Mouse (Mus musculus) olfactory bulb, adult 2 months (tissue): ENCODE measurements around the gene Plcg1. TPM values are rescaled to one million over a fixed set of nuclear protein-coding genes. Genes with fewer than 3 reads are reported as not detected.

Experiments
- H3K27ac ChIP-seq: fragments of 200-500 bp; 2 replicates; pipeline ENCODE4 v1.5.1; 2012; ENCODE audit warnings: low read depth, low read length; ENCODE audit not compliant: insufficient read depth
- H3K4me1 ChIP-seq: fragments of 200-500 bp; 2 replicates; pipeline ENCODE4 v1.6.1; 2012; ENCODE audit warnings: low read length; ENCODE audit not compliant: control insufficient read depth, insufficient read depth
- H3K4me3 ChIP-seq: fragments of 200-500 bp; 2 replicates; pipeline ENCODE4 v1.5.1; 2012; ENCODE audit warnings: mild to moderate bottlenecking, low read depth, low read length, moderate library complexity; ENCODE audit not compliant: insufficient read depth
- CTCF ChIP-seq: fragments of 200-500 bp; IDR thresholded peaks from 2 replicates; pipeline ENCODE4 v1.5.1; 2012; ENCODE audit warnings: low read depth, mild to moderate bottlenecking, low read length, moderate library complexity; ENCODE audit not compliant: insufficient read depth
- POLR2A ChIP-seq: fragments of 200-500 bp; IDR thresholded peaks from 2 replicates; pipeline ENCODE4 v1.6.1; 2012; ENCODE audit warnings: mild to moderate bottlenecking, low read depth, low read length, moderate library complexity; ENCODE audit not compliant: insufficient read depth
- WGBS: fragments of 180-500 bp; shearing (Covaris S2); methylation state at CpG from one replicate; pipeline ENCODE4 v1.1.7; 2018; 5-methylcytosine and 5-hydroxymethylcytosine counted together
- polyA plus RNA-seq: library from polyadenylated mRNA; stranded (reverse); fragments of >200 nt; gene quantifications from 2 replicates; pipeline ENCODE4 v1.2.4, GENCODE M21; 2012; ENCODE audit warnings: low replicate concordance; ENCODE audit not compliant: missing spikeins, insufficient read depth, insufficient read length

Gene Plcg1
- polyA plus RNA-seq, 1 experiment: 164 TPM

DNA sequence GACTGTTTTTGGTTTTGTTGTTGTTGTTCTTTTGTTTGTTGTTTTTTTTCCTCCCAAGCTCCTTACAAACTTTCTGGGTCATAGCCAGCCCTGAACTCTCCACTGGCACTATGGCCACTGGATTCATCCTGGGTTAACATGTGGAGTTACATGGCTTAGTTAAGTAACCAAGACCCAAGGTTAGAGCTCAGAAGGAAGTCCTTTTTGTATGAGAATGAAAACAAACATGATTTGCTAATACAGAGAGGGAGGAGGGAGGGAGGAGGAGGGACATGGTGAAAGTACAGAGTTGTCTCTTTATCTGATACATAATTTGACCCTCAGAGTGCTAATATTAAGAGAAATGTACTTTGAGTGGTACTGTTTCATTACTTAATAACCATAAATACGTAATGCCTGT is 67.1 kb downstream of the Plcg1 start:
- Histone ChIP-seq H3K4me1 (peaks cover 3% of the 10 kb centered on the region; the same call in 1 of the 2 replicates), H3K27ac (no peak overlapping the region), H3K4me3 (no peak overlapping the region)
- 93% methylated on average over 1 of the region's 1 CpGs for WGBS
- TF ChIP-seq CTCF (no peak), POLR2A (no peak)

- WGBS: 95% methylated on average over 1 of the region's 1 CpGs
- TF ChIP-seq POLR2A (no peak), CTCF (no peak)
- H3K4me1 ChIP-seq: peaks cover 5% of the 10 kb centered on the region; the same call in 1 of the 2 replicates
- H3K4me3 ChIP-seq: no peak overlapping the region
- H3K27ac ChIP-seq: no peak overlapping the region
Observed at GRCm38 (mm10) chr2:160800967-160801366, 69.9 kb downstream of the Plcg1 start.

DNA sequence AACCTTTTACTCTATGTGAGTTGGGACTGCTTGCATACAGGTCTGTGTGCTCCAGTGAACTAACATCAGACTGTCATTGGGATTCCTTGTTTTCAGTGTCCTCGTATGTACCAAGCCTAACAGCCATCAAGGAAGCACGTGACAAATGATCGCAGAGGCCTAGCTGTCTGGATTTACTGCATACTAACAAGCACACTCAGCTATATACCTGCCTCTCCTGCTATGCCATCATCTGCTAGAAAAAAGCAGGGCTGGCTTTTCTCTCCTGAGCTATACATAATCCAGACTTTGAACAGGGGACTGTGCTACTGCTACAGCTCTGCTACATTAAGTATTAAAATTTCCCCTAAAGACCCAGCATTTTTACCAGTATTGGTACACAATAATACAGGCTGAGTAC is 71.2 kb downstream of the Plcg1 start:
- H3K4me1 ChIP-seq: 0 out of 2 replicates have a peak, but pooled peaks cover 2% of the 10 kb centered on the region
- 96% methylated on average over 3 of the region's 3 CpGs for WGBS
- H3K4me3 ChIP-seq: no peak overlapping the region
- no peak overlapping the region for H3K27ac ChIP-seq
- TF ChIP-seq POLR2A: no peak

DNA sequence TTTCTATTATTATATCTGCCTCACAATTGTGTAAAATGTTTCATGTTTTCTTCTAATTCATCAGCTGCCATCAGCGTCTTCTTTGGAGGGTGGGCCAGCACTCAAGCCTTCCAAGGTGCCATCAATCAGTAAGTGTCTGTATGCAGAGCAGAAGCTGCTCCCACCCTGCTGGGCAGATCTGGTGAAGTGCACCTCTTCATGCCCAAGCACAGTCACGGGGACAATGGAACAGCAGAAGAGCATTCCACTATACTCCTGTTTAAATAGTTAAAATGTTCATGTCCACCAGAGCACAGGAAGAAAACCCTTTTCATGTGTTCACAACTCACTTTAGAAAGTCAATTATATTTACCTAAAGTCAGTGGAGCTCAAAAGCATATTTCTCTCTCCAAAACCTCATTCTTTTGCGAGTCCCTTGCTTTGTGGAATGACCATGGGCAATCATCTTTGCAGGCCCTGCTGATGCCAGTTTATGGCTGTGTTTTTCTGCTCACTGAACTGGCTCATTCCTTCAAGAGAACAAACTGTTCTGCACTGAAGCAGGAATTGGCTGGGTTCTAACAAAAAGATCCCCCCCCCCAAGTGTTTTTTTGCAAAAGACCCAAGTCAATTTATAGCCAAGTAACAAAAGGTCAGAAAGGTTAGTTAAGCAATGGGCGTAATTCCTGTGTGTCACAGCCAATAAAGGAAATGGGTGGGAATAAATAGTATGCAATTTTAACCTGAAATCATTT is 73.9 kb downstream of the Plcg1 start:
- H3K27ac ChIP-seq: peak overlapping the region; percentile 94
- 0 out of 2 replicates have a peak, but pooled peaks cover 2% of the 10 kb centered on the region for H3K4me1 ChIP-seq
- no peak overlapping the region for H3K4me3 ChIP-seq
- 61% methylated on average over 4 of the region's 4 CpGs for WGBS
- no peak for TF ChIP-seq CTCF
- no peak for TF ChIP-seq POLR2A

- 42% methylated on average over 3 of the region's 3 CpGs for WGBS
- TF ChIP-seq POLR2A (no peak), CTCF (no peak)
- no peak overlapping the region for H3K4me3 ChIP-seq
- H3K4me1 ChIP-seq: 0 out of 2 replicates have a peak, but pooled peaks cover 2% of the 10 kb centered on the region
- peak overlapping the region; percentile 50; the same call in 1 of the 2 replicates for H3K27ac ChIP-seq
Observed at GRCm38 (mm10) chr2:160806091-160806521, 75.0 kb downstream of the Plcg1 start.

DNA sequence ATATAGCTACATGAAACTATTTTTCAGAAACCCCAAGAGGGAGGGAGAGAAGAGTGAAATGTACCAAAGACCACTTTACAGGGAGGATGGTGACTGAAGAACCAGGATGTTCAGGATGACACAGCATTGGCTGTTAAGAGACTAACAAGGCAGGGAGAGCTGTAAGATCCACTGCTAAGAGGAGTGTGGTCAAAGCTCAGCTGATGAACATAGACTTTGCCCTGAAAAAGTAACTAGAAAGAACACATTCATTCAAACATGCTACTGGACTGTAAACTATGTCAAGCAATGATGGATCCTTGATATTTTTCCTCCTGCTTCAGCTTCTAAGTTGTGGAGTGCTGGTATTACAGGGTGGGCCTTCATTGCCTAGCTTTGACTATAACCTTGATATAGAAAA is 79.3 kb downstream of the Plcg1 start:
- no peaks in the 10 kb centered on the region for H3K4me1 ChIP-seq
- H3K27ac ChIP-seq: no peak overlapping the region
- no peak overlapping the region for H3K4me3 ChIP-seq
- TF ChIP-seq POLR2A: no peak
- no peak for TF ChIP-seq CTCF

DNA sequence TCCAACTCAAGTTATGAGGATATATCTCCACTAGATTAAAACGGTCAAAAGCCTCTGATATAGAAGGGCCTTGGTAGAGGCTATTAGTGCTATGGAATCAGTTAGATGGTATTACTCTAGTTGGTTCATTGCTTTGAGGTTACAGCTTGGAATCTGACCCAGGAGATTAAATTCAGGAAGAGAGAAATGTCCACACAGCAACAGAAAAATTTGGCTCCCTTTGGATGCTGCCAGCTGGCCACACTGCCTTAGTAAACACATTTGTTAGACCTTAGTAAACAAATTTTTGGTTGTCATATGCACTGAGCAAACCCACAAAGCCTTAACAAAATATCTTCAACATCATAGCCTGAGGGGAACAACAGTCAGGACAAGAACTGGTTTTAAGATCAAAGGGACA is 79.7 kb downstream of the Plcg1 start:
- WGBS: 94% methylated on average over 1 of the region's 1 CpGs
- H3K27ac ChIP-seq: no peak overlapping the region
- no peak overlapping the region for H3K4me3 ChIP-seq
- no peak for TF ChIP-seq CTCF
- TF ChIP-seq POLR2A: no peak
- no peaks in the 10 kb centered on the region for H3K4me1 ChIP-seq

Other genes with a start within 250 kb of the Plcg1 start
- 317 TPM in 1 of 2 replicates, not detected in the other for gene Top1, start 85.4 kb upstream of the Plcg1 start, polyA plus RNA-seq
- gene Zhx3, start 141.7 kb downstream of the Plcg1 start, polyA plus RNA-seq: not detected in 2 replicates
- not detected in 2 replicates for gene Lpin3, start 149.4 kb downstream of the Plcg1 start, polyA plus RNA-seq
- not detected in 2 replicates for gene Emilin3, start 181.0 kb downstream of the Plcg1 start, polyA plus RNA-seq